Mouse (Mus musculus) MEL (cell line): ENCODE data around the gene Mrto4.

Experiments used
- CTCF ChIP-seq, 3 experiments: IDR thresholded peaks in 2 of 3; conservative IDR thresholded peaks in 1 of 3; 2 replicates each; pipeline ENCODE4 v1.5.1; 2011 to 2012; ENCODE audit warnings: low read length in 3 of 3, low read depth in 2 of 3, mild to moderate bottlenecking in 2 of 3, improper control_type of control experiment in 1 of 3, inconsistent platforms in 1 of 3, mixed read lengths in 1 of 3, moderate library complexity in 1 of 3; ENCODE audit not compliant: control insufficient read depth in 1 of 3, insufficient read depth in 1 of 3, poor library complexity in 1 of 3, severe bottlenecking in 1 of 3
- E2F4 ChIP-seq: IDR thresholded peaks from 2 replicates; pipeline ENCODE4 v1.6.1; 2011; ENCODE audit warnings: low read depth, low read length, improper control_type of control experiment, borderline replicate concordance
- MYB ChIP-seq: IDR thresholded peaks from 2 replicates; pipeline ENCODE4 v1.6.1; 2011; ENCODE audit warnings: mild to moderate bottlenecking, low read depth, low read length, improper control_type of control experiment
- NELFE ChIP-seq: IDR thresholded peaks from 2 replicates; pipeline ENCODE4 v1.6.1; 2011; ENCODE audit warnings: low read depth, low read length, improper control_type of control experiment
- POLR2A ChIP-seq, 2 experiments: IDR thresholded peaks; 2 replicates each; pipeline ENCODE4 v1.6.1; 2011 to 2012; ENCODE audit warnings: low read length in 2 of 2, mild to moderate bottlenecking in 2 of 2, control low read depth in 1 of 2, improper control_type of control experiment in 1 of 2, low read depth in 1 of 2, moderate library complexity in 1 of 2; ENCODE audit not compliant: control insufficient read depth in 1 of 2, insufficient read depth in 1 of 2, poor library complexity in 1 of 2
- USF2 ChIP-seq, 2 experiments: IDR thresholded peaks; 2 replicates each; pipeline ENCODE4 v1.6.1; 2011 to 2012; ENCODE audit warnings: improper control_type of control experiment in 2 of 2, low read length in 2 of 2, borderline replicate concordance in 1 of 2, inconsistent platforms in 1 of 2, low read depth in 1 of 2, mild to moderate bottlenecking in 1 of 2; ENCODE audit not compliant: insufficient read depth in 1 of 2
- ZC3H11A ChIP-seq: IDR thresholded peaks from 2 replicates; pipeline ENCODE4 v1.6.1; 2012; ENCODE audit warnings: low read depth, mild to moderate bottlenecking, inconsistent platforms, low read length, improper control_type of control experiment

DNA sequence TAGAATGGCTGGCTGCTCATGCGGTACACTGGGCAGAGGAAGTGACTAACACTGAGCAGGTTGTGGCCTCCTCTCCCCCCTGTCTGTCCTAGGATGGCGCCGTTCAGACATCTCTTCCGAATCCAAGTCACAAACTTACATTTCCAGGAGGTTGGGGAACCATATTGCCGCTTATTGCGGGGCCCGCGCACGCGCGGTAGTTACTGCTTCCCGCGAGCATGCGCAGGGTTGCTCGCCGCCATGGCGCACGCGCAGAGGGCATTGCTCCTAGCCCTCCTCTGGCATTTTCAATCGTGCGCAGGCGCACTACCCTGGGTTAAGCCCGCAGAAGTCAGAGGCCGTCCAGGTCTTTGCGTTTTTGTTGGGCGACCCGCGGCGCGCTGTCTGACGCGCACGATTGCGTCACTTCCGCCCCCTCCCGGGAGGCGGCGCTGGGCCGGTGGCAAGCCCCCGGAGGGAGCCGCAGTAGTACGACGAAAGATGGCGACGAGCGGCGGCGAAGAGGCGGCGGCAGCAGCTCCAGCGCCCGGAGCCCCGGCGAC lies 27.9 kb upstream of the Mrto4 start:
- TF ChIP-seq CTCF (IDR thresholded peaks at IDR 0.05 in 2 of 3, conservative IDR thresholded peaks at IDR 0.05 in 1 of 3; ENCODE audit: control insufficient read depth in 1 of 3, insufficient read depth in 1 of 3, low read depth in 2 of 3, low read length in 3 of 3, poor library complexity in 1 of 3, severe bottlenecking in 1 of 3) = no peak
- no peak for TF ChIP-seq MYB
- peak; percentile 18; the same call in 1 of the 2 replicates for TF ChIP-seq ZC3H11A
- peak; percentile 93 for TF ChIP-seq NELFE
- TF ChIP-seq E2F4 = no peak
- peak; percentile 44 to 84 for TF ChIP-seq POLR2A (IDR thresholded peaks at IDR 0.05; ENCODE audit: control insufficient read depth in 1 of 2, insufficient read depth in 1 of 2, low read depth in 1 of 2, low read length in 2 of 2, poor library complexity in 1 of 2)
- no peak for TF ChIP-seq USF2 (IDR thresholded peaks at IDR 0.05; ENCODE audit: borderline replicate concordance in 1 of 2, insufficient read depth in 1 of 2, low read depth in 1 of 2, low read length in 2 of 2)
